Comparison of ENCODE assay signal across 20 mouse cellular contexts in genomic region chr13:52603704-52604349, GRCm38 (mm10). TPM values are rescaled to one million over a fixed set of nuclear protein-coding genes. Genes with fewer than 3 reads are reported as not detected.
DNase-seq lines count a peak whose midpoint lies in the region; ATAC-seq and TF ChIP-seq lines count a peak whose summit lies in the region.
"Had no signal": no experiment of that assay in that cellular context is flagged by ENCODE, and none has a peak within 500 bp of the region (broad histone marks: within the 10 kb centered on the region; RNA-seq: fewer than 3 reads in every experiment).

No protein-coding gene starts in this region.

- dilution Hi-C loops in CH12.LX (cut with MboI; ENCODE audit: extremely low pct_ligation_motif_present, extremely low pct_unique_long_range_greater_than_20kb, low sequenced_read_pairs) = no loop called here

- H3K9ac ChIP-seq in forebrain, embryonic 16.5 days (replicated peaks; ENCODE audit: low read depth, low read length) = no peak overlapping the region
- no peak overlapping the region for H3K9ac ChIP-seq in forebrain, embryonic 12.5 days
- H3K9ac ChIP-seq in CH12.LX (ENCODE audit: insufficient read depth, low read depth) = peak overlapping the region; percentile 24; the same call in 1 of the 2 replicates
- no peak overlapping the region for H3K9ac ChIP-seq in hindbrain, postnatal 0 days (replicated peaks; ENCODE audit: low read length)
- H3K9ac ChIP-seq: limb, embryonic 15.5 days; midbrain, embryonic 12.5 days; neural tube, embryonic 12.5 days had no signal

- no peak for TF ChIP-seq EP300 in CH12.LX (IDR thresholded peaks at IDR 0.05; ENCODE audit: low read length)

- WGBS in forebrain, embryonic 16.5 days = 72% methylated on average over 6 of the region's 6 CpGs
- 78% methylated on average over 6 of the region's 6 CpGs for WGBS in forebrain, embryonic 12.5 days
- 66% methylated on average over 6 of the region's 6 CpGs for WGBS in hindbrain, postnatal 0 days
- WGBS in embryonic facial prominence, embryonic 10.5 days = 79% methylated on average over 6 of the region's 6 CpGs

- no peaks in the 10 kb centered on the region for H3K9me3 ChIP-seq in forebrain, embryonic 16.5 days (ENCODE audit: control insufficient read depth, low read length)
- H3K9me3 ChIP-seq in forebrain, embryonic 12.5 days = no peaks in the 10 kb centered on the region
- H3K9me3 ChIP-seq in CH12.LX (replicated peaks; ENCODE audit: low read length) = peaks cover 8% of the 10 kb centered on the region
- H3K9me3 ChIP-seq in hindbrain, postnatal 0 days (ENCODE audit: low read length) = no peaks in the 10 kb centered on the region
- H3K9me3 ChIP-seq in embryonic facial prominence, embryonic 10.5 days = peaks cover 3% of the 10 kb centered on the region; the same call in 1 of the 2 replicates
- H3K9me3 ChIP-seq: limb, embryonic 15.5 days; midbrain, embryonic 12.5 days; neural tube, embryonic 12.5 days had no signal

- no peak for TF ChIP-seq RAD21 in CH12.LX (IDR thresholded peaks at IDR 0.05; ENCODE audit: low read depth, low read length)

- ATAC-seq in forebrain, embryonic 16.5 days = peak; percentile 40; the same call in 1 of the 2 replicates
- no peak for ATAC-seq in forebrain, embryonic 12.5 days (ENCODE audit: low FRiP score)
- peak; percentile 86 for ATAC-seq in hindbrain, postnatal 0 days
- no peak for ATAC-seq in monocyte, adult 5-6 weeks (replicated peaks; ENCODE audit: insufficient number of reproducible peaks, low FRiP score, low TSS enrichment, poor library complexity, severe bottlenecking)
- ATAC-seq: inflammation-experienced regulatory T-cells, adult 6 months had no signal

- no peak overlapping the region; the same call in 1 of the 2 replicates for H3K27ac ChIP-seq in forebrain, embryonic 16.5 days (ENCODE audit: low read length)
- no peak overlapping the region for H3K27ac ChIP-seq in forebrain, embryonic 12.5 days
- peak overlapping the region; percentile 82 for H3K27ac ChIP-seq in CH12.LX (ENCODE audit: insufficient read depth, low read depth)
- H3K27ac ChIP-seq in hindbrain, postnatal 0 days = peak overlapping the region; percentile 26; the same call in 1 of the 2 replicates
- H3K27ac ChIP-seq in embryonic facial prominence, embryonic 10.5 days (replicated peaks) = no peak overlapping the region
- H3K27ac ChIP-seq: heart, adult 2 months; limb, embryonic 15.5 days; midbrain, embryonic 12.5 days; neural tube, embryonic 12.5 days had no signal

- no peak overlapping the region for H3K4me2 ChIP-seq in forebrain, embryonic 16.5 days (ENCODE audit: low read length)
- no peak overlapping the region for H3K4me2 ChIP-seq in forebrain, embryonic 12.5 days
- H3K4me2 ChIP-seq in CH12.LX (ENCODE audit: insufficient read depth, low read depth, poor library complexity, severe bottlenecking) = peak overlapping the region; percentile 74; the same call in 1 of the 2 replicates
- H3K4me2 ChIP-seq in hindbrain, postnatal 0 days (ENCODE audit: low read depth, low read length) = no peak overlapping the region
- H3K4me2 ChIP-seq: limb, embryonic 15.5 days; midbrain, embryonic 12.5 days; neural tube, embryonic 12.5 days had no signal

- TF ChIP-seq CTCF in CH12.LX (conservative IDR thresholded peaks at IDR 0.05 in 1 of 2, IDR thresholded peaks at IDR 0.05 in 1 of 2; ENCODE audit: low read depth in 2 of 2, low read length in 2 of 2) = no peak
- TF ChIP-seq CTCF in hindbrain, postnatal 0 days (IDR thresholded peaks at IDR 0.05; ENCODE audit: low read depth) = no peak

- H3K4me1 ChIP-seq in forebrain, embryonic 16.5 days (replicated peaks; ENCODE audit: control insufficient read depth, insufficient read depth, low read length) = no peaks in the 10 kb centered on the region; the same call in 1 of the 2 replicates
- H3K4me1 ChIP-seq in forebrain, embryonic 12.5 days = 0 out of 2 replicates have a peak, but pooled peaks cover 3% of the 10 kb centered on the region
- H3K4me1 ChIP-seq in CH12.LX (ENCODE audit: control insufficient read depth in 1 of 2, insufficient read depth in 2 of 2) = peaks cover 45 to 89% of the 10 kb centered on the region in 2 experiments
- no peaks in the 10 kb centered on the region for H3K4me1 ChIP-seq in hindbrain, postnatal 0 days (ENCODE audit: insufficient read depth, low read length)
- H3K4me1 ChIP-seq in embryonic facial prominence, embryonic 10.5 days = peaks cover 5% of the 10 kb centered on the region; the same call in 1 of the 2 replicates
- H3K4me1 ChIP-seq: limb, embryonic 15.5 days; midbrain, embryonic 12.5 days had no signal

- no peaks in the 10 kb centered on the region for H3K36me3 ChIP-seq in forebrain, embryonic 16.5 days (ENCODE audit: control insufficient read depth, insufficient read depth)
- no peaks in the 10 kb centered on the region for H3K36me3 ChIP-seq in forebrain, embryonic 12.5 days (replicated peaks)
- H3K36me3 ChIP-seq in CH12.LX (replicated peaks in 1 of 2; ENCODE audit: control insufficient read depth in 1 of 2, insufficient read depth in 1 of 2, low read length in 1 of 2) = peaks cover 51 to 90% of the 10 kb centered on the region in 2 experiments
- no peaks in the 10 kb centered on the region for H3K36me3 ChIP-seq in hindbrain, postnatal 0 days (ENCODE audit: insufficient read depth, low read length)
- no peaks in the 10 kb centered on the region for H3K36me3 ChIP-seq in embryonic facial prominence, embryonic 10.5 days (replicated peaks)
- H3K36me3 ChIP-seq: limb, embryonic 15.5 days; midbrain, embryonic 12.5 days; neural tube, embryonic 12.5 days had no signal

- in situ Hi-C loops in CH12.LX (cut with MboI; ENCODE audit: low pct_ligation_motif_present, low pct_unique_long_range_greater_than_20kb, low sequenced_read_pairs) = no loop called here

- TF ChIP-seq POLR2A in CH12.LX (IDR thresholded peaks at IDR 0.05; ENCODE audit: low read depth, low read length) = no peak

- H3K4me3 ChIP-seq in forebrain, embryonic 16.5 days (replicated peaks; ENCODE audit: low read length) = no peak overlapping the region
- H3K4me3 ChIP-seq in forebrain, embryonic 12.5 days (replicated peaks) = no peak overlapping the region
- H3K4me3 ChIP-seq in CH12.LX (replicated peaks in 1 of 3; ENCODE audit: low read depth in 2 of 3, low read length in 2 of 3, poor library complexity in 1 of 3) = no peak overlapping the region
- H3K4me3 ChIP-seq in hindbrain, postnatal 0 days (ENCODE audit: low read length) = no peak overlapping the region
- H3K4me3 ChIP-seq in embryonic facial prominence, embryonic 10.5 days = no peak overlapping the region
- H3K4me3 ChIP-seq: heart, adult 2 months; limb, embryonic 15.5 days; midbrain, embryonic 12.5 days; neural tube, embryonic 12.5 days had no signal

- intact Hi-C loops in left cerebral cortex, postnatal 14 days (cut with DNase I) = no loop called here

- DNase-seq in left cerebral cortex, postnatal 14 days (ENCODE audit: low spot score in 2 of 2) = peak; percentile 12 to 51
- no peak for DNase-seq in left cerebral cortex, adult 11 months (ENCODE audit: low spot score)
- DNase-seq in CH12.LX (ENCODE audit: extremely low read depth) = no peak
- peak; percentile 47 for DNase-seq in hindbrain, postnatal 0 days (ENCODE audit: low spot score)
- no peak for DNase-seq in embryonic facial prominence, embryonic 10.5 days (ENCODE audit: low spot score)
- DNase-seq: adrenal gland, postnatal 14 days; cerebellum, adult 9-11 months; gastrocnemius, postnatal 14 days; heart, adult 2 months; kidney, adult 8-10 months; kidney, postnatal 25 days; lung, postnatal 14 days; thymus, adult 18-20 months had no signal

- no peaks in the 10 kb centered on the region for H3K27me3 ChIP-seq in forebrain, embryonic 16.5 days (replicated peaks; ENCODE audit: control insufficient read depth, insufficient read depth, low read length)
- no peaks in the 10 kb centered on the region for H3K27me3 ChIP-seq in forebrain, embryonic 12.5 days
- no peaks in the 10 kb centered on the region for H3K27me3 ChIP-seq in CH12.LX (replicated peaks)
- H3K27me3 ChIP-seq in hindbrain, postnatal 0 days (ENCODE audit: insufficient read depth, low read length) = no peaks in the 10 kb centered on the region
- H3K27me3 ChIP-seq in embryonic facial prominence, embryonic 10.5 days (replicated peaks; ENCODE audit: low read depth, poor library complexity, severe bottlenecking) = no peaks in the 10 kb centered on the region
- H3K27me3 ChIP-seq: limb, embryonic 15.5 days; midbrain, embryonic 12.5 days; neural tube, embryonic 12.5 days had no signal

- H3K79me2 ChIP-seq in CH12.LX (replicated peaks; ENCODE audit: control insufficient read depth, extremely low read depth, insufficient read depth, poor library complexity, severe bottlenecking) = peaks cover 88% of the 10 kb centered on the region

TF ChIP-seq in CH12.LX, 34 proteins besides CTCF, POLR2A, EP300 and RAD21 (continues in another document):
- TF ChIP-seq SIN3A (IDR thresholded peaks at IDR 0.05; ENCODE audit: low read length) (no peak), MXI1 (IDR thresholded peaks at IDR 0.05; ENCODE audit: low read depth, low read length) (no peak), NELFE (IDR thresholded peaks at IDR 0.05; ENCODE audit: low read depth, low read length) (no peak), SMC3 (IDR thresholded peaks at IDR 0.05; ENCODE audit: low read depth, low read length) (no peak), JUN (IDR thresholded peaks at IDR 0.05; ENCODE audit: insufficient read depth, low read depth, low read length) (no peak), USF1 (IDR thresholded peaks at IDR 0.05; ENCODE audit: low read depth, low read length) (no peak), TBP (conservative IDR thresholded peaks at IDR 0.05; ENCODE audit: low read depth, low read length) (no peak), RCOR1 (conservative IDR thresholded peaks at IDR 0.05; ENCODE audit: low read depth, low read length) (no peak), ELF1 (IDR thresholded peaks at IDR 0.05; ENCODE audit: low read depth, low read length) (no peak), NRF1 (IDR thresholded peaks at IDR 0.05; ENCODE audit: low read depth, low read length) (no peak), TCF12 (IDR thresholded peaks at IDR 0.05; ENCODE audit: low read depth, low read length) (no peak), GABPA (IDR thresholded peaks at IDR 0.05; ENCODE audit: insufficient replicate concordance, low read depth, low read length) (no peak), ZKSCAN1 (IDR thresholded peaks at IDR 0.05; ENCODE audit: borderline replicate concordance, low read depth, low read length) (no peak)

RNA-seq across cellular contexts. Expression of gene Syk, which starts 20.9 kb away (rescaled TPM):
- 1.3 TPM in 2 replicates for polyA plus RNA-seq in forebrain, embryonic 16.5 days (2015; fragmentation: Nextera tagmentation; extraction: Ambion mirVana)
- 1.3 and 1.6 TPM in 2 replicates for polyA plus RNA-seq in forebrain, embryonic 12.5 days (2016; fragmentation: Nextera tagmentation; extraction: Ambion mirVana)
- total RNA-seq in left cerebral cortex, postnatal 14 days (2021) = 1 to 10 TPM; 2.9 to 4.5 TPM
- total RNA-seq in CH12.LX (2012; rRNA removed) (151 and 163 TPM in 2 replicates), CH12.LX (2014; rRNA removed) (108 and 117 TPM in 2 replicates)
- polyA plus RNA-seq in CH12.LX (2012; ENCODE audit: insufficient read length, low read depth) = 171 and 185 TPM in 2 replicates
- 1.8 and 2.7 TPM in 2 replicates for total RNA-seq in hindbrain, postnatal 0 days (2014; rRNA removed)
- 1.1 and 1.2 TPM in 2 replicates for polyA plus RNA-seq in hindbrain, postnatal 0 days (2015; fragmentation: Nextera tagmentation; extraction: Ambion mirVana)
- total RNA-seq in monocyte, adult 5-6 weeks (2017) = 284 to 318 TPM (median 288 TPM) in 3 replicates
- polyA plus RNA-seq in embryonic facial prominence, embryonic 10.5 days (2016; fragmentation: Nextera tagmentation; extraction: Ambion mirVana) = 2.2 and 2.8 TPM in 2 replicates

Comparison
In these comparisons a context has a peak if more than half of its experiments do, and no peak if none do; other contexts are left out.
1. ATAC-seq: peak in forebrain, embryonic 16.5 days (single experiment) and hindbrain, postnatal 0 days (single experiment); none in forebrain, embryonic 12.5 days (single experiment) and monocyte, adult 5-6 weeks (single experiment).
2. DNase-seq: peak in left cerebral cortex, postnatal 14 days (2 of 2) and hindbrain, postnatal 0 days (single experiment); none in left cerebral cortex, adult 11 months (single experiment), CH12.LX (single experiment) and embryonic facial prominence, embryonic 10.5 days (single experiment).
3. H3K27ac ChIP-seq: peak in CH12.LX (single experiment) and hindbrain, postnatal 0 days (single experiment); none in forebrain, embryonic 16.5 days (single experiment), forebrain, embryonic 12.5 days (single experiment) and embryonic facial prominence, embryonic 10.5 days (single experiment).
4. RNA of gene Syk, which starts 20.9 kb away (polyA plus RNA-seq): 171 to 185 TPM in CH12.LX; 2.2 to 2.8 TPM in embryonic facial prominence, embryonic 10.5 days, 1.3 to 1.6 TPM in forebrain, embryonic 12.5 days, 1.3 TPM in forebrain, embryonic 16.5 days and 1.1 to 1.2 TPM in hindbrain, postnatal 0 days; every median in the first group is over 10 times any median in the second.